Mouse (Mus musculus) heart, postnatal 0 days (tissue): Measurements from ENCODE around the gene Tspan14. TPM values are rescaled to one million over a fixed set of nuclear protein-coding genes. Genes with fewer than 3 reads are reported as not detected.

Experiments used
- ATAC-seq: fragments of 200-750 bp; cut with Nextera tagmentation; 2 replicates; pipeline ENCODE4 v1.8.0; 2017; ENCODE audit warnings: low read depth, moderate number of reproducible peaks, moderate library complexity; ENCODE audit not compliant: insufficient read depth
- DNase-seq: peaks from one replicate; pipeline ENCODE4 v3.0.0-alpha.2; 2016; ENCODE audit warnings: low spot score
- H3K27ac ChIP-seq: fragments of 300-500 bp; sonication (generic); 2 replicates; pipeline ENCODE4 v1.5.1; 2014; ENCODE audit warnings: low read depth, mild to moderate bottlenecking
- H3K27me3 ChIP-seq: fragments of 300-500 bp; sonication (generic); 2 replicates; pipeline ENCODE4 v1.6.1; 2014; ENCODE audit warnings: low read length, mixed read lengths; ENCODE audit not compliant: control insufficient read depth, insufficient read depth
- H3K36me3 ChIP-seq: fragments of 300-500 bp; sonication (generic); replicated peaks from 2 replicates; pipeline ENCODE4 v1.6.1; 2014; ENCODE audit warnings: low read length, mixed read lengths; ENCODE audit not compliant: control insufficient read depth, insufficient read depth
- H3K4me1 ChIP-seq: fragments of 300-500 bp; sonication (generic); 2 replicates; pipeline ENCODE4 v1.6.1; 2014; ENCODE audit warnings: antibody characterized with exemption; ENCODE audit not compliant: control insufficient read depth, insufficient read depth
- H3K4me2 ChIP-seq: fragments of 300-500 bp; sonication (generic); 2 replicates; pipeline ENCODE4 v1.6.1; 2014; ENCODE audit warnings: low read depth, mild to moderate bottlenecking, low read length, moderate library complexity
- H3K4me3 ChIP-seq: fragments of 300-500 bp; sonication (generic); 2 replicates; pipeline ENCODE4 v1.5.1; 2014; ENCODE audit warnings: low read depth, low read length
- H3K9ac ChIP-seq: fragments of 300-500 bp; sonication (generic); replicated peaks from 2 replicates; pipeline ENCODE4 v1.6.1; 2014; ENCODE audit warnings: low read depth, low read length, mixed read lengths
- H3K9me3 ChIP-seq: fragments of 300-500 bp; sonication (generic); replicated peaks from 2 replicates; pipeline ENCODE4 v1.6.1; 2016; ENCODE audit warnings: low read length; ENCODE audit not compliant: control insufficient read depth
- CTCF ChIP-seq: IDR thresholded peaks from 2 replicates; pipeline ENCODE4 v1.5.1; 2016; ENCODE audit warnings: antibody characterized with exemption, control low read depth, low read depth
- EP300 ChIP-seq: IDR thresholded peaks from 2 replicates; pipeline ENCODE4 v1.6.1; 2016; ENCODE audit warnings: antibody characterized with exemption, low read depth
- WGBS: fragments of 180-500 bp; shearing (Covaris S2); extraction: QIAGEN DNeasy Blood & Tissue Kit; methylation state at CpG from one replicate; pipeline ENCODE4 v1.1.7; 2014; 5-methylcytosine and 5-hydroxymethylcytosine counted together
- polyA plus RNA-seq: library from polyadenylated mRNA; unstranded; fragments of >200 nt; fragmentation: Nextera tagmentation; extraction: Ambion mirVana; gene quantifications from 2 replicates; pipeline ENCODE4 v1.2.1, GENCODE M21; 2015
- total RNA-seq: library from RNA; depleted of rRNA; stranded (reverse); fragments of >200 nt; gene quantifications from 2 replicates; pipeline ENCODE4 v1.2.3, GENCODE M21; 2014; ENCODE audit warnings: low replicate concordance

Gene Tspan14
- total and polyA plus RNA-seq, 2 experiments from 2014 or later, result 21.6 to 30.2 TPM

DNA sequence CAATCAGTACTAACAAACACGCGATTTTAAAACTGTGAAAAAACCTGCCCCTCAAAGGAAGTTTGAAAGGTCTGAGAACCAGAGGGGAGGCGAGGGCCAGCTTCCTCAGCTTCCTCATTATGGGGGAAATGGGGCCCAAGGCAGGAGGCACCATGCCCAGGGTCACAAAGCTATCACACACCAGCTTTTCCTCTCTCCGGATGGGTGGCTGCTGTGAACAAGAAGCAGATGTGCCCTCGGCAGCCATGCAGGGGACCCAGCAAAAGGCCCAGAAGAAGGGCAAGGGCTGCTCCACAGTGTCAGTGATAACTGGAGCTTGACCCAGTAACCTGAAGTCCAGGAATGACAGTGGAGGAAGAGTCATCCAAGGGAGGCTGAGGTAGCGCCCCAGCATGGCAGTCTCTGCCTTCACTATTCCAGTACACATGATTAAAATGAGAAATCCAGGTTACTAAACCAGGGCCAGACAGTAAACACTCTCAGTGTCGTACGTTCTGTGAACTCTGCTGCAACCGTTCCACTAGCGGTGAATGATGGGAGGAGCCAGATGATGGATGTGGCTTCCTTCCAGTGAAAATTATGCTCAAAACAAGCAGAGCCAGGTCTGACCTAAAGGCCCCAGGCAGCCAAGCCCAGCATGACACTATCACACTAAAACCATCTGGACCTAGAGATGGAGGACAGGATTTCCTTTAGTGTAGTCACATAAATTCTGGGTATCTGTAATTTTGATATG is 42.1 kb downstream of the Tspan14 start:
- H3K9me3 ChIP-seq, result no peaks in the 10 kb centered on the region
- peak; percentile 47; the same call in 1 of the 2 replicates for ATAC-seq

DNA sequence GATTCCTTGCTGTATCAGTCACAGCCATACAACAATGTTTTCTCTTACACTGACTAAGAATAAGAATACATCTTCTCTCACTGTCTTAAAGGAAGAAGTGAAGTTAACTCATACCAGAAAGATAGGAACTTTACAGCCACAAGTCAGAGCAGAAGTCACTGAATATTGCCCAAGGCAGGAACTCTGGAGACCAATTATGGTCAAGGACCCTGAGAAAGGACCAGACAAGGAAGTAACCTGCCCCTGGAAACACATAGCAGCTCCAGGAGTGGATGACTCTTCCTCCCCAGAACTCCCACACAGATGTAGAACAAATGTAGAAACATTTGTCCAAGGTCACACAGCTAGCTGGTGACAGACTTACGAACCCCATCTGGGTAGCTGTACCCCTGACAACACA is 45.4 kb downstream of the Tspan14 start:
- 68% methylated on average over 1 of the region's 1 CpGs for WGBS
- TF ChIP-seq EP300 (no peak), CTCF (no peak)
- Histone ChIP-seq H3K27ac (no peak overlapping the region), H3K4me2 (no peak overlapping the region), H3K9me3 (no peaks in the 10 kb centered on the region), H3K27me3 (no peaks in the 10 kb centered on the region), H3K4me1 (peaks cover 8% of the 10 kb centered on the region), H3K9ac (no peak overlapping the region), H3K4me3 (no peak overlapping the region), H3K36me3 (peaks cover 7% of the 10 kb centered on the region; the same call in 1 of the 2 replicates)
- ATAC-seq, result no peak
- no peak for DNase-seq

More for the DNA sequence above, 42.1 kb downstream of the Tspan14 start:
- Histone ChIP-seq H3K4me3 (no peak overlapping the region), H3K4me2 (peak overlapping the region; percentile 3; the same call in 1 of the 2 replicates), H3K9ac (no peak overlapping the region), H3K27me3 (no peaks in the 10 kb centered on the region), H3K36me3 (no peaks in the 10 kb centered on the region), H3K27ac (peak overlapping the region; percentile 58), H3K4me1 (peaks cover 23% of the 10 kb centered on the region)
- no peak for DNase-seq
- TF ChIP-seq EP300, result no peak
- TF ChIP-seq CTCF, result no peak
- 48% methylated on average over 10 of the region's 10 CpGs for WGBS

DNA sequence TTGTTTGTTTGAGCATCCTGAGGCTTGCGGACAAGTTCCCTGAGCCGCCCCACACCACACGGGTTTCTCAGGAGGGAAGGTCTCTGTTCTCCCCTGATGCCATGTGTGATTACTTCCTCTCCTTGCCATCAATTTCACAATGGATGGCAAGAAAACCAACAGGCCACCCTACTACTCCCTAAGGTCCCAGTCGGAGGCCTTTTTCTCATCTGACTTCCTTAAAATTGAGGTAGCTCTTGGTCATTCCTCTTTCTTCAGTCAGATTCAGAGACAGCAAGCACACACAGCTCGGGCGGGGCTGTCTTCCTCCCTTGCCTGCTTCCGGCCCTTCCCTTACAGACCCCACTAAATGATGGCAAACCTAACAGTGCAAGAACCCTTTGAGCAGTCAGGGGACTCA is 47.1 kb downstream of the Tspan14 start:
- Histone ChIP-seq H3K9me3 (no peaks in the 10 kb centered on the region), H3K27me3 (no peaks in the 10 kb centered on the region), H3K4me2 (no peak overlapping the region), H3K4me3 (no peak overlapping the region), H3K4me1 (peaks cover 17% of the 10 kb centered on the region), H3K9ac (no peak overlapping the region), H3K36me3 (peaks cover 7% of the 10 kb centered on the region; the same call in 1 of the 2 replicates), H3K27ac (no peak overlapping the region)
- 82% methylated on average over 7 of the region's 7 CpGs for WGBS
- ATAC-seq (no peak), DNase-seq (no peak)
- TF ChIP-seq EP300 (no peak), CTCF (no peak)

DNA sequence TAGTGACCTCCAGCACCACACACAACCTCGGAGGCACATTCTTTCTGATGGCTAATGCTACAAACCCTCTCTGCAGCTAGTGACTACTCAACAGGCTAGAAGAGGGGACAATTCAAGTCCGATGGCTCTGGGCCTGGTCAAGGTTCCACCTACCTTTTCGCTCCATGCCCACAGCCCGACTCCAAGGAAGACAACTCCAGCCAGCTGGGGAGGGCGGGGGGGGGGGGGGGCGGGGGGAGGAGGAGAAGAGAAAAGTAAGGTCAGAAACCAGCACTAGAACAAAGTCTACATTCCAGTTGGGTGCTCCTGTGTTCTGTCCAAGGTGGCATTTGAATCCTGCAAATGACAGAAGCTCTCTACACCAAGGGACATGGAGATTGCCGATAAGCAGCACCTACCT is 48.1 kb downstream of the Tspan14 start:
- 58% methylated on average over 5 of the region's 7 CpGs for WGBS
- Histone ChIP-seq H3K9me3 (no peaks in the 10 kb centered on the region), H3K4me1 (peaks cover 15% of the 10 kb centered on the region; the same call in 1 of the 2 replicates), H3K4me3 (no peak overlapping the region), H3K9ac (no peak overlapping the region), H3K4me2 (no peak overlapping the region), H3K36me3 (peaks cover 14% of the 10 kb centered on the region; the same call in 1 of the 2 replicates), H3K27me3 (no peaks in the 10 kb centered on the region), H3K27ac (no peak overlapping the region)
- DNase-seq (no peak), ATAC-seq (no peak)
- TF ChIP-seq CTCF (no peak), EP300 (no peak)

DNA sequence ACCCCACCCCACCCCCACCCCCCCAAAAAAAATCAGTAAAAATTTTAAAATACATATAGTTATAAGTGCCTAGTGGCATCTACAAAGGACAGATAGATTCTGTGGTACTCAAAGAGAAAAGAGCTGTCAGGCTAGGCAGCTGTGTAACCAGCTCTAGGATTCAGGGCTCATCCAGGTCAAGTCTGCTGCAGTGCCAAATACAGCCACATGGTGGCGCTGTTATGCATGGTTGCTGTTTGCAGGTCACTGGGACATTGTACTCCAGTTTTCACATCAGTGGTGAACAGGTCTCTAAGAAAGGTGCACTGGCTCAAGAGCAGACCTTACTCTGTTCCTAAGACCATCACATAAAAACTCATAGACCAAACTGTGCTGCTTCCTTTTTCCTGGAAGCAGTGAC is 49.0 kb downstream of the Tspan14 start:
- no peak overlapping the region for H3K9ac ChIP-seq
- H3K4me1 ChIP-seq, result peaks cover 15% of the 10 kb centered on the region; the same call in 1 of the 2 replicates
- DNase-seq (peak; percentile 56), ATAC-seq (peak; percentile 52; the same call in 1 of the 2 replicates)
- H3K9me3 ChIP-seq, result no peaks in the 10 kb centered on the region
- H3K4me3 ChIP-seq, result no peak overlapping the region
- H3K4me2 ChIP-seq, result no peak overlapping the region
- H3K27me3 ChIP-seq, result no peaks in the 10 kb centered on the region
- H3K27ac ChIP-seq, result no peak overlapping the region
- WGBS, result 0% methylated on average over 1 of the region's 1 CpGs
- TF ChIP-seq CTCF, result peak; percentile 98
- TF ChIP-seq EP300, result no peak
- H3K36me3 ChIP-seq, result peaks cover 20% of the 10 kb centered on the region

DNA sequence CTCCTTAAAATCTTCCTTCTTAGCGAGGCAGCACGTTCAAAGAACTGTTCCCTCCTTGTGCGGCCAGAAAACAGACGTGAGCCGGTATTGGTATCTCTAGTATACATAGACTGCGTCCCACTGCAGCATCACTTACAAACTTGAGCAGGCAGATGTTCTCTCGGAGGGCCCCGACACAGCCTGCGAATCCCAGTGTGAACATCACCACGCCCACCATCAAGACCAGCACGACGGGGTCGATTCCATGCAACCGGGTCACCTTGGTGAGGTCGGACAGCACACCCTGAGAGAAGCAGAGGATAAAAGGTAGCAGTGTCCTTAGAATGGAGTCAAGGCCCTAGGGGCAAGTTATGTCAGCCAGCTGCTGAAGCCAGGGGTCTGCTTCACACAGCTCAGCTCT is 49.9 kb downstream of the Tspan14 start:
- ATAC-seq (no peak), DNase-seq (no peak)
- Histone ChIP-seq H3K36me3 (peaks cover 20% of the 10 kb centered on the region), H3K9ac (no peak overlapping the region), H3K9me3 (no peaks in the 10 kb centered on the region), H3K4me3 (no peak overlapping the region), H3K27ac (no peak overlapping the region), H3K4me1 (peaks cover 15% of the 10 kb centered on the region; the same call in 1 of the 2 replicates), H3K4me2 (no peak overlapping the region), H3K27me3 (no peaks in the 10 kb centered on the region)
- no peak for TF ChIP-seq CTCF
- TF ChIP-seq EP300, result no peak
- WGBS, result 86% methylated on average over 15 of the region's 15 CpGs
